Comparison of ENCODE assay signal across 18 mouse cellular contexts in the genomic region with DNA sequence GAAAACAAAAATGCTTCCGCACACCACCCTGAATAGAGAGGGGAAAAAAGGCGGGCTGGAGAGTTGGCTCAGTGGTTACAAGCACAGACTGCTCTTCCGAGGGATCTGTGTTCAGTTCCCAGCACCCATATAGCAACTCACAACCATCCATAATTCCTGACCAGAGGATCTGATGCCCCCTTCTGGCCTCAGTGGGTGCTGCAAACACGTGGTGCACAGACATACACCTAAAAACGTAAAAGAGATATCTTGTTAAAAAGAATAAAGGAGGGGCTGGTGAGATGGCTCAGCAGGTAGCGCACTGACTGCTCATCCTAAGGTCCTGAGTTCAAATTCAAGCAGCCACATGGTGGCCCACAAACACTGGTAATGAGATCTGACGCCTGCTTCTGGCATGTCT. TPM values are rescaled to one million over a fixed set of nuclear protein-coding genes. Genes with fewer than 3 reads are reported as not detected.
DNase-seq lines count a peak whose midpoint lies in the region; ATAC-seq and TF ChIP-seq lines count a peak whose summit lies in the region.
"Had no signal": no experiment of that assay in that cellular context is flagged by ENCODE, and none has a peak within 500 bp of the region (broad histone marks: within the 10 kb centered on the region; RNA-seq: fewer than 3 reads in every experiment).

No protein-coding gene starts in this region.

- H3K9me3 ChIP-seq in hindbrain, embryonic 15.5 days: no peaks in the 10 kb centered on the region
- no peaks in the 10 kb centered on the region for H3K9me3 ChIP-seq in hindbrain, embryonic 13.5 days
- H3K9me3 ChIP-seq in lung, embryonic 14.5 days (ENCODE audit: low read depth, low read length): no peaks in the 10 kb centered on the region
- H3K9me3 ChIP-seq: embryonic facial prominence, embryonic 10.5 days; liver, embryonic 15.5 days; neural tube, embryonic 15.5 days had no signal

- no peak for ATAC-seq in CD4-positive, CD25-positive, alpha-beta regulatory T cell, adult 4 months
- no peak for ATAC-seq in hindbrain, embryonic 15.5 days (ENCODE audit: low FRiP score, low read depth)
- no peak for ATAC-seq in hindbrain, embryonic 13.5 days (ENCODE audit: low FRiP score)
- ATAC-seq in lung, embryonic 14.5 days (ENCODE audit: insufficient read depth): no peak
- no peak for ATAC-seq in erythroblast, adult 5-6 weeks (replicated peaks; ENCODE audit: low FRiP score, poor library complexity, severe bottlenecking)

- H3K27me3 ChIP-seq in hindbrain, embryonic 15.5 days: no peaks in the 10 kb centered on the region
- H3K27me3 ChIP-seq in hindbrain, embryonic 13.5 days: no peaks in the 10 kb centered on the region
- no peaks in the 10 kb centered on the region for H3K27me3 ChIP-seq in lung, embryonic 14.5 days (ENCODE audit: insufficient read depth, low read length)
- H3K27me3 ChIP-seq: liver, embryonic 15.5 days; neural tube, embryonic 15.5 days had no signal

- H3K27ac ChIP-seq in hindbrain, embryonic 15.5 days (replicated peaks): 0 out of 2 replicates have a peak overlapping the region, but pooled peaks have one; percentile 48
- no peak overlapping the region for H3K27ac ChIP-seq in hindbrain, embryonic 13.5 days
- no peak overlapping the region for H3K27ac ChIP-seq in lung, embryonic 14.5 days (ENCODE audit: low read depth)

- peak; percentile 33 for TF ChIP-seq CTCF in lung, embryonic 14.5 days (IDR thresholded peaks at IDR 0.05; ENCODE audit: low read depth)

- no peak overlapping the region for H3K4me3 ChIP-seq in hindbrain, embryonic 15.5 days
- no peak overlapping the region for H3K4me3 ChIP-seq in hindbrain, embryonic 13.5 days
- no peak overlapping the region for H3K4me3 ChIP-seq in lung, embryonic 14.5 days (ENCODE audit: low read depth, low read length)

- peaks cover 37% of the 10 kb centered on the region for H3K4me1 ChIP-seq in hindbrain, embryonic 15.5 days (replicated peaks)
- H3K4me1 ChIP-seq in hindbrain, embryonic 13.5 days (replicated peaks): peaks cover 29% of the 10 kb centered on the region
- no peaks in the 10 kb centered on the region for H3K4me1 ChIP-seq in lung, embryonic 14.5 days (ENCODE audit: insufficient read depth)

- H3K36me3 ChIP-seq in hindbrain, embryonic 15.5 days: peaks cover 13% of the 10 kb centered on the region
- peaks cover 11% of the 10 kb centered on the region for H3K36me3 ChIP-seq in hindbrain, embryonic 13.5 days
- peaks cover 14% of the 10 kb centered on the region for H3K36me3 ChIP-seq in lung, embryonic 14.5 days (ENCODE audit: insufficient read depth)

- no peak overlapping the region for H3K4me2 ChIP-seq in hindbrain, embryonic 15.5 days
- H3K4me2 ChIP-seq in hindbrain, embryonic 13.5 days: no peak overlapping the region
- no peak overlapping the region for H3K4me2 ChIP-seq in lung, embryonic 14.5 days

- DNase-seq in CD4-positive, CD25-positive, alpha-beta regulatory T cell, adult 2 months (ENCODE audit: low read depth, low spot score): peak; percentile 33
- DNase-seq in lung, embryonic 14.5 days: no peak
- DNase-seq in lung, postnatal 36 days: no peak
- DNase-seq in cerebellum, postnatal 10 days: peak; percentile 32 to 36
- DNase-seq: kidney, adult 9 months; left cerebral cortex, postnatal 4 days; retina, postnatal 1 day had no signal

- 94% methylated on average over 7 of the region's 7 CpGs for whole genome bisulfite sequencing in hindbrain, embryonic 15.5 days
- WGBS in hindbrain, embryonic 13.5 days: 90% methylated on average over 7 of the region's 7 CpGs
- WGBS in lung, embryonic 14.5 days: 88% methylated on average over 7 of the region's 7 CpGs

- H3K9ac ChIP-seq in hindbrain, embryonic 15.5 days: no peak overlapping the region
- no peak overlapping the region for H3K9ac ChIP-seq in hindbrain, embryonic 13.5 days
- H3K9ac ChIP-seq in lung, embryonic 14.5 days: no peak overlapping the region

RNA-seq across cellular contexts. Expression of gene Ddx24, which starts 1.1 kb away (rescaled TPM):
- polyA plus RNA-seq in CD4-positive, CD25-positive, alpha-beta regulatory T cell, adult 4 months (2017; shearing (Covaris generic)): 100 to 1,000 TPM; 250 to 324 TPM
- polyA plus RNA-seq in hindbrain, embryonic 15.5 days (2015; fragmentation: Nextera tagmentation; extraction: Ambion mirVana): 158 and 171 TPM in 2 replicates
- polyA plus RNA-seq in hindbrain, embryonic 13.5 days (2015; fragmentation: Nextera tagmentation; extraction: Ambion mirVana): 173 and 174 TPM in 2 replicates
- 78.6 and 89.0 TPM in 2 replicates for polyA plus RNA-seq in lung, embryonic 14.5 days (2014; fragmentation: Nextera tagmentation; extraction: Ambion mirVana)
- total RNA-seq in erythroblast, adult 5-6 weeks (2015; ENCODE audit: low replicate concordance): 21.5 and 31.8 TPM in 2 replicates
- total RNA-seq in erythroblast, adult 5-6 weeks (2017; ENCODE audit: low replicate concordance): 46.3 and 55.2 TPM in 2 replicates

RNA-seq across cellular contexts. Expression of gene Ifi27, which starts 7.3 kb away (rescaled TPM):
- 100 to 1,000 TPM; 343 to 436 TPM for polyA plus RNA-seq in CD4-positive, CD25-positive, alpha-beta regulatory T cell, adult 4 months (2017; shearing (Covaris generic))
- 14.4 and 18.4 TPM in 2 replicates for polyA plus RNA-seq in hindbrain, embryonic 15.5 days (2015; fragmentation: Nextera tagmentation; extraction: Ambion mirVana)
- polyA plus RNA-seq in hindbrain, embryonic 13.5 days (2015; fragmentation: Nextera tagmentation; extraction: Ambion mirVana): 9.3 and 12.6 TPM in 2 replicates
- polyA plus RNA-seq in lung, embryonic 14.5 days (2014; fragmentation: Nextera tagmentation; extraction: Ambion mirVana): 30.9 and 35.1 TPM in 2 replicates
- 125 and 138 TPM in 2 replicates for total RNA-seq in erythroblast, adult 5-6 weeks (2015; ENCODE audit: low replicate concordance)
- total RNA-seq in erythroblast, adult 5-6 weeks (2017; ENCODE audit: low replicate concordance): 117 and 145 TPM in 2 replicates

RNA-seq across cellular contexts. Expression of gene Ifi27l2a, which starts 16.8 kb away (rescaled TPM):
- 1,000 to 10,000 TPM; 1,231 to 1,594 TPM for polyA plus RNA-seq in CD4-positive, CD25-positive, alpha-beta regulatory T cell, adult 4 months (2017; shearing (Covaris generic))
- polyA plus RNA-seq in hindbrain, embryonic 15.5 days (2015; fragmentation: Nextera tagmentation; extraction: Ambion mirVana): 5.6 and 13.0 TPM in 2 replicates
- 4.2 and 4.6 TPM in 2 replicates for polyA plus RNA-seq in hindbrain, embryonic 13.5 days (2015; fragmentation: Nextera tagmentation; extraction: Ambion mirVana)
- 10.4 and 11.3 TPM in 2 replicates for polyA plus RNA-seq in lung, embryonic 14.5 days (2014; fragmentation: Nextera tagmentation; extraction: Ambion mirVana)
- 7.5 and 30.9 TPM in 2 replicates for total RNA-seq in erythroblast, adult 5-6 weeks (2015; ENCODE audit: low replicate concordance)
- 3.2 and 26.5 TPM in 2 replicates for total RNA-seq in erythroblast, adult 5-6 weeks (2017; ENCODE audit: low replicate concordance)

RNA-seq across cellular contexts. Expression of gene 9330161L09Rik, which starts 19.1 kb away (rescaled TPM):
- polyA plus RNA-seq in CD4-positive, CD25-positive, alpha-beta regulatory T cell, adult 4 months (2017; shearing (Covaris generic)): under 1 TPM in 1 of 2 experiments, not detected in 1; 0.90 TPM
- polyA plus RNA-seq in hindbrain, embryonic 15.5 days (2015; fragmentation: Nextera tagmentation; extraction: Ambion mirVana): 0.97 and 1.3 TPM in 2 replicates
- 0.78 and 0.92 TPM in 2 replicates for polyA plus RNA-seq in hindbrain, embryonic 13.5 days (2015; fragmentation: Nextera tagmentation; extraction: Ambion mirVana)
- polyA plus RNA-seq in lung, embryonic 14.5 days (2014; fragmentation: Nextera tagmentation; extraction: Ambion mirVana): 0.51 and 0.62 TPM in 2 replicates
- not detected in 2 replicates for total RNA-seq in erythroblast, adult 5-6 weeks (2015; ENCODE audit: low replicate concordance)
- total RNA-seq in erythroblast, adult 5-6 weeks (2017; ENCODE audit: low replicate concordance): 0.42 TPM in 1 of 2 replicates, not detected in the other

RNA-seq across cellular contexts. Expression of gene Ifi27l2b, which starts 30.3 kb away (rescaled TPM):
- polyA plus RNA-seq in CD4-positive, CD25-positive, alpha-beta regulatory T cell, adult 4 months (2017; shearing (Covaris generic)): under 1 TPM in 1 of 2 experiments, not detected in 1; 0.40 TPM
- polyA plus RNA-seq in hindbrain, embryonic 15.5 days (2015; fragmentation: Nextera tagmentation; extraction: Ambion mirVana): not detected in 2 replicates
- not detected in 2 replicates for polyA plus RNA-seq in hindbrain, embryonic 13.5 days (2015; fragmentation: Nextera tagmentation; extraction: Ambion mirVana)
- not detected in 2 replicates for polyA plus RNA-seq in lung, embryonic 14.5 days (2014; fragmentation: Nextera tagmentation; extraction: Ambion mirVana)
- total RNA-seq in erythroblast, adult 5-6 weeks (2015; ENCODE audit: low replicate concordance): not detected in 2 replicates
- total RNA-seq in erythroblast, adult 5-6 weeks (2017; ENCODE audit: low replicate concordance): not detected in 2 replicates
- total RNA-seq: adrenal gland, postnatal 4 days; layer of hippocampus, postnatal 10 days; left cerebral cortex, postnatal 4 days had no signal
- polyA plus RNA-seq: embryonic facial prominence, embryonic 10.5 days; frontal cortex, adult 2 months; hindbrain, embryonic 11.5 days; liver, embryonic 15.5 days; neural tube, embryonic 15.5 days had no signal

Comparison
In these comparisons a context has a peak if more than half of its experiments do, and no peak if none do; other contexts are left out.
1. DNase-seq: peak in CD4-positive, CD25-positive, alpha-beta regulatory T cell, adult 2 months (single experiment) and cerebellum, postnatal 10 days (2 of 2); none in lung, embryonic 14.5 days (single experiment) and lung, postnatal 36 days (single experiment).
2. RNA of gene Ifi27l2a, which starts 16.8 kb away (polyA plus RNA-seq): 1,231 to 1,594 TPM in CD4-positive, CD25-positive, alpha-beta regulatory T cell, adult 4 months; 10.4 to 11.3 TPM in lung, embryonic 14.5 days, 5.6 to 13.0 TPM in hindbrain, embryonic 15.5 days and 4.2 to 4.6 TPM in hindbrain, embryonic 13.5 days; every median in the first group is over 10 times any median in the second.